Mouse (Mus musculus) ES-Bruce4 (cell line): Measurements from ENCODE around the gene Washc4. TPM values are rescaled to one million over a fixed set of nuclear protein-coding genes. Genes with fewer than 3 reads are reported as not detected.

Experiments used
- H3K27ac ChIP-seq: 2 replicates; pipeline ENCODE4 v1.5.1; 2012; ENCODE audit warnings: low read length, inconsistent platforms; ENCODE audit not compliant: insufficient read depth
- H3K27me3 ChIP-seq: 2 replicates; pipeline ENCODE4 v1.6.1; 2012; ENCODE audit warnings: mild to moderate bottlenecking, low read length, inconsistent platforms; ENCODE audit not compliant: control insufficient read depth, poor library complexity, insufficient read depth, severe bottlenecking
- H3K36me3 ChIP-seq: 2 replicates; pipeline ENCODE4 v1.6.1; 2012; ENCODE audit warnings: inconsistent platforms, mild to moderate bottlenecking, low read length, moderate library complexity; ENCODE audit not compliant: control insufficient read depth, poor library complexity, insufficient read depth, severe bottlenecking
- H3K4me1 ChIP-seq: one replicate; pipeline ENCODE4 v1.8.1; 2011; ENCODE audit warnings: low read length; ENCODE audit not compliant: control insufficient read depth, insufficient read depth
- H3K4me3 ChIP-seq: 2 replicates; pipeline ENCODE4 v1.5.1; 2011; ENCODE audit warnings: low read depth, mild to moderate bottlenecking, low read length
- H3K9ac ChIP-seq: 2 replicates; pipeline ENCODE4 v1.6.1; 2012; ENCODE audit warnings: low read depth, mild to moderate bottlenecking, inconsistent platforms; ENCODE audit not compliant: poor library complexity, severe bottlenecking
- H3K9me3 ChIP-seq: replicated peaks from 2 replicates; pipeline ENCODE4 v1.6.1; 2012; ENCODE audit warnings: mild to moderate bottlenecking, low read length, inconsistent platforms; ENCODE audit not compliant: control insufficient read depth, poor library complexity, insufficient read depth, severe bottlenecking
- CTCF ChIP-seq: IDR thresholded peaks from one replicate; pipeline ENCODE4 v1.8.1; 2011; ENCODE audit warnings: low read depth, low read length
- EP300 ChIP-seq: IDR thresholded peaks from 2 replicates; pipeline ENCODE4 v1.6.1; 2011; ENCODE audit warnings: low read depth, low read length; ENCODE audit not compliant: insufficient read depth
- POLR2A ChIP-seq: IDR thresholded peaks from one replicate; pipeline ENCODE4 v1.8.1; 2011; ENCODE audit warnings: low read length; ENCODE audit not compliant: insufficient read depth
- polyA plus RNA-seq: library from polyadenylated mRNA; stranded (reverse); fragments of >200 nt; gene quantifications from 2 replicates; pipeline ENCODE4 v1.2.4, GENCODE M21; 2011; ENCODE audit warnings: low read depth; ENCODE audit not compliant: missing spikeins, insufficient read depth, insufficient read length

Washc4 gene
- polyA plus RNA-seq, 1 experiment, result 92.1 TPM

DNA sequence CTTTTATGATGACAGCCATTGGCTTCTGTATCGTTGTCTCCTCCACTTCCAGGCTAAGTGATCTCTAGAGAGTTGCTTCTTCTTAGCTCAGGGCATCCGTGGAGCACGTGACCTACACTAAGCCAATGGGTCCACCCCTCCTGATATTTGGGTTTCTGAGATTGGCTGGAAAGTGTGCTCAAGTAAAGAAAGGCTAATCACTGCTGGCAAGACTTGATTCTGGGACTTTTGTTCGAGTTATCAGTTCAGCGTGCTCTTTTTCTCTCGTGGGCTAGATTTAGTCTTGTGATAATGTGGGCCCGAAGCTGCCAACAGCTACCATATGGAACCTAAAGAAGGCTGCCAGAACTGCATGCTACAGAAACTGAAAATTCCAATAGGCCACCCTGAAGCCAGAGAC, 1.3 kb upstream of the Washc4 start:
- no peaks in the 10 kb centered on the region for H3K27me3 ChIP-seq
- no peak overlapping the region for H3K27ac ChIP-seq
- H3K9ac ChIP-seq, result no peak overlapping the region
- no peaks in the 10 kb centered on the region for H3K9me3 ChIP-seq
- no peak for TF ChIP-seq CTCF
- no peak for TF ChIP-seq EP300
- no peak for TF ChIP-seq POLR2A
- no peaks in the 10 kb centered on the region for H3K4me1 ChIP-seq
- H3K4me3 ChIP-seq, result no peak overlapping the region
- H3K36me3 ChIP-seq, result no peaks in the 10 kb centered on the region; the same call in none of the 2 replicates

GRCm38 (mm10) chr10:83544103-83544479, 539 bp downstream of the Washc4 start:
- H3K4me1 ChIP-seq, result no peaks in the 10 kb centered on the region
- no peaks in the 10 kb centered on the region for H3K9me3 ChIP-seq
- peak overlapping the region; percentile 58 for H3K9ac ChIP-seq
- peak overlapping the region; percentile 80 for H3K4me3 ChIP-seq
- no peaks in the 10 kb centered on the region for H3K27me3 ChIP-seq
- peaks cover 8% of the 10 kb centered on the region for H3K36me3 ChIP-seq
- TF ChIP-seq EP300 (no peak), CTCF (no peak), POLR2A (no peak)
- H3K27ac ChIP-seq, result no peak overlapping the region

DNA sequence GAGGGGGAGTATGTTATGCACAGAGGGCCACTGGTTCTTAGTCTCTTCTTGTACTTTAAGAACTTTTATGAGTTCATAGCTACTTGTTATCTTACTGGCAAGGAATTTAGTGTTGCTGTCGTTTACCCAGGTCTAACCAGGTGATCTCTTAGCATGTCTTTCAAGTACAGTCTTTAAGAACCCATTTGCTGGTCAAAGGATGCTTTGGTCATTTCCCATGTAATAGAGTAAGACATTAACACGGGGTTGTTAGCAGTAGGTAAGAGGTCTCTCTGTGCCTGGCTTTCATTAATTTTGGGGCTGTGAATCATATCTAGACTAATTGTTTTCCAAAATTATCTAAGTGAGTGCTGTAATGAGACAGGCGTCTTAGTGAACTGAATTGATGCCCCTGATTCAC, 1.8 kb downstream of the Washc4 start:
- Histone ChIP-seq H3K9ac (no peak overlapping the region), H3K27me3 (no peaks in the 10 kb centered on the region), H3K36me3 (peaks cover 15% of the 10 kb centered on the region), H3K4me3 (no peak overlapping the region), H3K27ac (no peak overlapping the region), H3K4me1 (no peaks in the 10 kb centered on the region), H3K9me3 (no peaks in the 10 kb centered on the region)
- TF ChIP-seq CTCF (no peak), POLR2A (no peak), EP300 (no peak)

GRCm38 (mm10) chr10:83563005-83563404, 19.5 kb downstream of the Washc4 start:
- H3K4me3 ChIP-seq, result no peak overlapping the region
- no peaks in the 10 kb centered on the region for H3K4me1 ChIP-seq
- no peak overlapping the region for H3K27ac ChIP-seq
- no peaks in the 10 kb centered on the region for H3K9me3 ChIP-seq
- no peaks in the 10 kb centered on the region for H3K27me3 ChIP-seq
- no peak overlapping the region for H3K9ac ChIP-seq
- peaks cover 50% of the 10 kb centered on the region for H3K36me3 ChIP-seq
- TF ChIP-seq EP300, result no peak
- no peak for TF ChIP-seq POLR2A
- TF ChIP-seq CTCF, result no peak

GRCm38 (mm10) chr10:83565449-83566441, 22.2 kb downstream of the Washc4 start:
- H3K9me3 ChIP-seq, result no peaks in the 10 kb centered on the region
- no peaks in the 10 kb centered on the region for H3K4me1 ChIP-seq
- TF ChIP-seq EP300, result no peak
- no peak for TF ChIP-seq CTCF
- no peak for TF ChIP-seq POLR2A
- H3K4me3 ChIP-seq, result no peak overlapping the region
- H3K36me3 ChIP-seq, result peaks cover 44% of the 10 kb centered on the region
- no peak overlapping the region for H3K9ac ChIP-seq
- no peak overlapping the region for H3K27ac ChIP-seq
- no peaks in the 10 kb centered on the region for H3K27me3 ChIP-seq

DNA sequence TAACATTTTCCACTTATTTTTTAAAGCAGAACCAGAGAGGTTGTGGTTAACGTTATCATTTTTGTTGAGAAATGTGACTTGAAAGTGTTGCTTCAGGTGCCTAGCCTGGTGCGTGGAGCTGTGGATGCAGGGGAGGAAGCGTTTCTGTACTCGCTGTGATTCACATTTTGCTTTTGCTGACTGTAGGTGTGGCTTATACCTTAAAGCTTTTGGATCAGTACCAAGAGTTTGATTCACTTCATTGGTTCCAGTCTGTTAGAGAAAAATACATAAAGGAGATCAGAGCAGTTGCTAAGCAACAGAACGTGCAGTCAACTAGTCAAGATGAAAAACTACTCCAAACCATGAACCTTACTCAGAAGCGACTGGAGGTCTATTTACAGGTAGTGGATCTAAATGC, 47.2 kb downstream of the Washc4 start:
- Histone ChIP-seq H3K27me3 (no peaks in the 10 kb centered on the region), H3K4me3 (no peak overlapping the region), H3K27ac (no peak overlapping the region), H3K9me3 (no peaks in the 10 kb centered on the region), H3K36me3 (peaks cover 69% of the 10 kb centered on the region), H3K9ac (no peak overlapping the region), H3K4me1 (no peaks in the 10 kb centered on the region)
- no peak for TF ChIP-seq POLR2A
- no peak for TF ChIP-seq CTCF
- no peak for TF ChIP-seq EP300
